Mouse (Mus musculus): ENCODE data around the gene Coro7.

The Coro7 gene

DNA sequence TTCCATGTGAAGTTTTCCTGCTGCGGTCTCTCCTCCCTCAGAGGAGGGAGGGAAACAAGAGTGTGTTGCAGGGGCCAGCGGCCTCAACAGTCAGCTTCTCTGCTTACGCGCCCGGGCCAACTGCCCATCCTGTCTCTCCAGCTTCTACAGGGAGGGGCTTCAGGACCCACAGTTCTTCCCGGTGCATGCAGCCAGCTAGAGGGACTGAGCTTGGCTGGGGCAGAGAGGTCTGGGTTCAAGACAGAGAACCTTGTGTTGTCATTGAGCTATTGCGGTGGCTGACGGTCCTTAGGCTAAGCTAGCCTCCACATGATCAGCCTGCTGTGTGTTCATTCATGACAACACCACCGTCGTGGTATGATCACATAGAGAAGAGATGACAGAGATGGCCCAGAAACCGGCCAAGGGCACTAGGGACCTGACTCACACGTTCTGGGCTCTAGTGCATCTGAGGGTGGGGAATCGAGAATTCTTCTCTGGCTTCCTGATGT lies 31.9 kb downstream of the Coro7 start:
- no peak for DNase-seq

GRCm38 (mm10) chr16:4646831-4647230 lies 32.7 kb downstream of the Coro7 start:
- no peak for DNase-seq

DNA sequence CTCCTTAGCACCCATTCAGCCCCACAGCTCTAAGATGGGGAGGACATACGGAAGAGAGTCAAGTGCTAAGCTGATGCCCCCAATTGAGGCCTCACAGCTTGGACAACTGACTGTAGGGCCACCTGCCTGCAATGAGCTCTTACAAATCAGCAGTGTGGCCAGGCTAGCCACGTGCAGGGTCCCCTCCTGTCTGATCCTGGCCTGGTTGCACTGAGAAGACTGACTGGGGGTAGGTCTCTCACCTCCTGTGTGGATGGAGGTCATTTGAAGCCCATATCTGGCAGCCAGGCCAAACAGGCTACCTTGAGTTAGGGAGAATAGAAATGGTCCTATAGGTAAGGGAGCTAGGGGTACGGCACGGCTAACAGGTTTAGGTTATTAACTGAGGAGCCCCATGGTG lies 33.7 kb downstream of the Coro7 start:
- no peak for DNase-seq

- DNase-seq = peak; percentile 76 to 79
Observed at GRCm38 (mm10) chr16:4643670-4644419, 35.7 kb downstream of the Coro7 start.

DNA sequence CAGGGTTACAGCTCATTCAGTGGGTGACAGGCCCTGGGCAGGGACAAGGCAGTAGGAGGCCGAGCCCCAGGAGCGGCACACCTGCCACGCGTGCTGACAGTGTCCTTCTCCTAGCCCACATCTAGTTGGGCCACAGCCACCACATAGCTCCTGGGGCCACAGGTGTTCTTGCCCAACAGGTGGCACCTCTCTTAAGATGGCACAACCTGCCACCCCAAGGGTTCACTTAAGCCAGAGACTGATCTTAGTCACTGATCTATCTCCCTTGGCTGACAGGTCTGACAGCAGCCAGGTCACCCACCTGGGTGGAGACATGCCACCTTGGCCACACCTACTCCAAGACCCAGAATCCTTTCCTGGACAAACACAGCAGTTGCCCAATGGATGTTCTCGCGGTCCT lies 36.6 kb downstream of the Coro7 start:
- no peak for DNase-seq

GRCm38 (mm10) chr16:4642190-4642589 lies 37.4 kb downstream of the Coro7 start:
- DNase-seq = no peak

GRCm38 (mm10) chr16:4641119-4641838 lies 38.3 kb downstream of the Coro7 start:
- DNase-seq = no peak

DNA sequence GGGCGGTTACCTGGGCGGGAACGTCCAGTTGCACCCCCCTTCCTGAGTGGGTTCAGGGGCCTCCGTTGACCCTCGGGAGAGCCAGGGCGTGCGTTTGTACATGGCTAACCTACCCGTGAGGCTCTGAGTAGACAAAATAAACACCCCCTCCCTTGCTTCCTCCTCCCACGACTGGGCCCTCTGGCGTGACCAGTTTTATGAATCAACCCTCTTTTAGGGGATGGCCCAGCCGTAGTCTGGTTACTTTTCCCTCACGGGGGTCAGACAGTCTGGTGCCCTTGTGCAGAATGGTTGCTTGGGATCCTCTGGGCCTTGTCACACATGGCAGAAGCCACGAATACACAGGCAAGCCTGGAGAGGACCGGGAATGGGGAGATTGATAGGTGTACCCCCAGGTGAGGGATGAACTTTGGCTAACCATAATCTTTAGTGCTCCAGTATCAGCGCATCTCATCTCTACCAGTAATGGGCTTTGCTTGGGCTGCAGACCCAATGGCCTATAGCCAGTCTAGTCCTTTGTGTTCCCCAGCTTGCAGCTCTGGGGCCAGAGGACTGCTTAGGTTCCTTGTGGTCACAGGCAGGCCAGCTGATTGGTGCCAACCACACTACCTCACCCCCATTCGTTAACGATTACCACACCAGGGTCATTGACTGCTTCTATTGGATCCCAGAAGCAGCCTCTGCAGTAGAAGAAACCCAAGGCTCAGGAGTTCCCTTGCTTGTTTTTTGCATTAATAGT lies 39.1 kb downstream of the Coro7 start:
- no peak for DNase-seq

GRCm38 (mm10) chr16:4639831-4640237 lies 39.7 kb downstream of the Coro7 start, which contains the start of the genes Vasn and Dnaja3:
Vasn (plus strand) TSS chr16:4639941.
Dnaja3 (plus strand) TSS chr16:4639989.
- DNase-seq = no peak

DNA sequence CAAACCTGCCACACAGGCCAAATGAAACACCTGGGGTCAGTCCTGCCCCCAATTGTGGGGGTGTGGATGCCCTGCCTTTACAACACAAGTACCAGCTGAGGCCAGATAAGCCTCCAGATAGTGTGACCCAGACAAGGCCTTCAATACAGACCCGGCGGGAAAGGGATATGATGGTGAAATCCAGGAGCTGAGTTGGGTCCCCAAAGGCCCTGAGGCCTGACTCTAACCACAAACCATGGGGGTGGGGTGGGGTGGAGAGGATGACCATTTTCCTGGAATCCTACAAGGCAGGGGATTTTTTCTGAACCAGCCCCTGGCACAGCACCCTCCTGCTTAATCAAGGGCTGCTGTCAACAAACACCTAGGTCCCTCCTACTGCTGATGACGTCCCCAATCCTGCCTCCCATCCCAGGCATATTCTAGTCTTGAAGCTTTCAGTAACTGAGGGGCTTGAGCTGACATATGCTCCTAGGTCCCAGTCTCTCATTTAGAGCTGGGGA lies 40.6 kb downstream of the Coro7 start:
- no peak for DNase-seq

DNA sequence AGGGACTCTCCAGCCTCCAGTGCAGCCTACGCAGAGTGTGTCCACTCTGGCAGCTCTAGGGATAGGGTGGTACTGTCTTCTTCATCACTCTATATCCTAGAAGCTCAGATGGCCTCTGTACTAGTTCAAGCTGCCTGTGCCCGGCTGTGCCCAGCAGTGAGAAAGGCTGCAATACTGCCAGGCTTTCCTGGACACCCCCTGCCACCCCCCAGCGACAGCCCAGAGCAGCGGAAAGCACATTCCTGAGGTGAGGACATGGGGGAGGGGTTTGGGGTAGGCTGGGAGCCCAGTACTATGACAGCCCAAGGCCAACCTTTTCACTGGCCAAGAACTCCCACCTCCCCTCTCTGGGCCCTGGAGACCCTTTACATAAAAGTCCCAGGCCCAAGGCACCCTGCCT lies 43.8 kb downstream of the Coro7 start:
- DNase-seq = no peak

DNA sequence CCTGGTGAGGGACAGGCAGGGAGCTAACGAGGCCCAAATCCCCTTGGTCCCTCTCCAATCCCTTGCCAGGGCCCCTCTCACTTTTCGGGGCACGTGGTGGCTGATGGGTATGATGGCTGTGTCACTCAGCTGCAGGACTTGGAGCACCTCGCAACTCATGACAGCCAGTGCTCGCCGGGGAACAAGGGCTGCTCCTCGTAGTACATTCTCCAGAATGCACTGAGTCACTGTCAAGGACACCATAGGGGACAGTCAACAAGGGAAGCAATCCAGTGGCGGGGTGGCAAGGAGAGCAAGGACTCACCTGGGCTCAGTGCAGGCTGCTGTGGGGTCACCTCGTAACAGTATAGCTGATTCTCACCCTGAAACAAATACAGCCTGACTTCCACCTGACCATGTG lies 44.9 kb downstream of the Coro7 start:
- no peak for DNase-seq

GRCm38 (mm10) chr16:4633661-4634060 lies 45.9 kb downstream of the Coro7 start:
- no peak for DNase-seq

DNA sequence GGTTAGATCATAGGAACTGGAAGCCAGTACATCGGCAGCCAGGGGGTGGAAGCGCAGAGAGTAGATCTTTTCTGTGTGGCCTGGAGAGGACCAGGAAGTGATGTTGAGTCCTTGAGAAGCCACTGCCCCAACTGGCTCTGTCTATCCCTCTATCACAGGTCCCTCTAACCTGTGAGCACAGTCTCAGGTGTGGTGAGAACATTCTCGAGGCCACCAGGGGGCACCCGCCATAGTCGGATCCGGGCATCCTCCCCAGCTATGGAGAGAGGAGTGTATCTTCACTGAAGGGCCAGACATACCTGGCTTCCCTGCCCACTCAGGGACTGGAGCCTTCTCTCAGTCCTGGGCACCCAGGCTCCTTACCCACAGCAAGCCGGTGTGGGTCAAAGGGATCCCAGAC lies 47.5 kb downstream of the Coro7 start:
- peak; percentile 36 to 59 for DNase-seq

GRCm38 (mm10) chr16:4629950-4630349 lies 49.6 kb downstream of the Coro7 start:
- peak; percentile 86 to 87 for DNase-seq

DNA sequence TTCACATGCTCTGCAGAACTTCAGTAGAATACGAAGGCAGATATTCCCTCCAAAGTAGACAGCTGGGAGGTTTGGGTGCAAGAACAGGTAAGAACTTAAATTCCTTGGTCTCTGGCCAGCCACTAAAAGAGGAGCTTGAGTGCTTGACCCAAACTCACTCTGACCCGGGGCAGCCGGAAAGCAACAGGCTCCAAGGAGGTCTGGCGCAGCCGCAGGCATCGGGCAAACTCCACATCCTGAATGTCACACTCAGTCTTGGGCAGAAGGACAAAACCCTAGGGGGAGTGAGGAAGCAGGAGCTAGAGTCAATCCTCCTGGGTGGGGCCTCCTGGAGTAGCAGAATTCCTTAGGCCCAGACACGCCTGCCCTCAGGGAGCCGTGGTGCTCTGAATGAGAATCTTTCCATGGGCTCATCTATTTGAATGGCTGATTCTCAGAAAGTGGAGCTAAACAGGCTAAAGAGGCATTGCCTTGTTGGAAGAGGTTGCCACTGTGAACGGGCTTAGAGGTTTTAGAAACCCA lies 50.6 kb downstream of the Coro7 start:
- no peak for DNase-seq

DNA sequence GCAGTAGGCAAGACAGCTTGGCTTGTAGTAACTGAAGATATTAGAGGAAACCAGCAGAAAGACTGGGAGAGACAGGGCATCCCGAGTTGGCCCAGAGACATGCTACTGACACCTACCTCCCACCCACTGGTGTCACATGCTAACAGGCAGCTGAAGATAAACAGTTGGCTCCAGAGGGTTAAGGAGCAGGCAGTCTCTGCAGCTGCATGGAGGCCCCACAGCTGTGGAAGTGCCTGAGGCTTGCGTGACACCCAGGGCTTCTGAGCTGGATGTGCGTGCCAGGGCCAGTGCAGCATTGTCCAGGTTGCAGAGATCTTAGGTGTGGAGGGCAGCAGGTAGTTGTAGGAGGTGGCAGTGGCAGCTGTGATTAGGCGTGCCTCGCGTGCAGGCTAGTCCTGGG lies 52.5 kb downstream of the Coro7 start:
- no peak for DNase-seq

GRCm38 (mm10) chr16:4624481-4625110 lies 55.0 kb downstream of the Coro7 start, which contains the start of gene Pam16:
Pam16 (minus strand) TSS chr16:4624988.
- DNase-seq = peak; percentile 89 to 91

DNA sequence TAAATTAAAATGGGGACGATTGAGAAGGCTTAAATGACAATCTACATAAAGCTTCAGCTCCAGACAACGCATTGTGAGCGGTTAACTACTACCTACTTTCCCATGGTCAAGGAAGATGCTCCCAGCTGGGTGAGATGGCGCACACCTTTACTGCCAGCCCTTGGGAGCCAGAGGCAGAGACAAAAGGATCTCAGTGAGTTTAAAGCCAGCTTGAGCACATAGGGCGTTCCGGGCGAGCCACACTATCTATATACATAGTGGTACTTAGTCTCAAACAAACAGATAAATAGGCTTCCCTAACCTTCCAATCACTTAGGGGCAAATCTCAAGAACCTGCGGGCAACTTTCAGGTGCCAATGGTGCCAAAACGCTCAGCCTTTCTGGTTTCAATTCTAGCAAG lies 55.5 kb downstream of the Coro7 start:
- DNase-seq = peak in 1 of 2 experiments; percentile 21

- DNase-seq = no peak
Observed at GRCm38 (mm10) chr16:4616829-4617228, 62.7 kb downstream of the Coro7 start.

DNA sequence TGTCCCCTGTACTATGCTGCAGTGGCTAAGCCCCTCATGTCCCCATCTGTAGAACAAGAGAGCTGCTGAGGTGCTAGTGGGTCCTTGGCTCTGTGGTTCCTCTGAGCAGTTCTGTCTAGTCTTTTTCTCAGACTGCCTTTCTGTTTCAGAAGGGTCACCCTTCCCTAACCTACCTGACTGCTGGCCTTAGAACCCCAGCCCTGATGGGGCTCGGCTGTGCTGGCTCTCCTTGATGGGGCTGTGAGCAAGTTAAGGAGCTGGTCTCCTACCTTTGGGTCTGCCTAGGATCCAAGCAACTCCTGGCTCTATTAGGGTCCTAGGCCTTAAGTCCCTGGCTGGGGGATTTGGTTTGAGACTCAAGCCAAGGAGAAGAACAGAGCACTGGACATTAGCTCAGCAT lies 64.3 kb downstream of the Coro7 start:
- no peak for DNase-seq

DNA sequence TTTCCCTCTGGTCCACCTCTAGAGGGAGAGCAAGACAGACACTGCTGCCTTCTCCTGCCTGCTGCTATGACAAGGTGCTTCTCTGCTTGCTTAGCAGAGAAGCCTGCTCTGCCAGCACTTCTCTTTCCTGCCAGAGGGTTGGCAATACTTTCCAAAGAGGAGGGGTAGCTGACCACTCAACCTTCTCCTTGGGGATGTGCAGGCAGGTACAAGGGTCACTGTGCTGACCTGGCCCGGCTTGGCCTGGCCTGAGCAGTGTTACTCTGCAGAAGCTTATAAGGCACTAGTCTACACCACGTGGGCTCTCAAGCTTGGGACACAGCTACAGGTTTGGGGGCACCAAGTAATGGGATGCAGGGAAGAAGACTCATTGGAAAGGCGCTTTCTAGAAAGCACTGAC lies 64.9 kb downstream of the Coro7 start:
- no peak for DNase-seq
